Mouse (Mus musculus) stomach, embryonic 16.5 days (tissue): ENCODE measurements at regions not wholly inside any gene's neighbourhood (a gene's known extent, or its start where the extent isn't known, plus 50 kb on each side); places are given as distances from the start of the nearest gene placed in this dataset.

ENCODE experiments used
- ATAC-seq: fragments of 200-750 bp; cut with Nextera tagmentation; 2 replicates; pipeline ENCODE4 v1.8.0; 2017; ENCODE audit warnings: moderate number of reproducible peaks, moderate TSS enrichment; ENCODE audit not compliant: insufficient read depth, low FRiP score
- H3K27ac ChIP-seq: fragments of 300-500 bp; sonication (generic); 2 replicates; pipeline ENCODE4 v1.5.1; 2014; ENCODE audit warnings: low read length
- H3K27me3 ChIP-seq: fragments of 300-500 bp; sonication (generic); 2 replicates; pipeline ENCODE4 v1.6.1; 2014; ENCODE audit warnings: low read length, control low read depth, mixed read lengths; ENCODE audit not compliant: control insufficient read depth, insufficient read depth
- H3K36me3 ChIP-seq: fragments of 300-500 bp; sonication (generic); 2 replicates; pipeline ENCODE4 v1.6.1; 2014; ENCODE audit warnings: low read length; ENCODE audit not compliant: control insufficient read depth, insufficient read depth
- H3K4me1 ChIP-seq: fragments of 300-500 bp; sonication (generic); 2 replicates; pipeline ENCODE4 v1.6.1; 2014; ENCODE audit warnings: low read length, control low read depth, mixed read lengths; ENCODE audit not compliant: control insufficient read depth, insufficient read depth
- H3K4me2 ChIP-seq: fragments of 300-500 bp; sonication (generic); 2 replicates; pipeline ENCODE4 v1.6.1; 2014; ENCODE audit warnings: low read depth, low read length, mixed read lengths
- H3K4me3 ChIP-seq: fragments of 300-500 bp; sonication (generic); replicated peaks from 2 replicates; pipeline ENCODE4 v1.5.1; 2014; ENCODE audit warnings: mild to moderate bottlenecking, low read length
- H3K9ac ChIP-seq: fragments of 300-500 bp; sonication (generic); 2 replicates; pipeline ENCODE4 v1.6.1; 2014; ENCODE audit warnings: low read length
- H3K9me3 ChIP-seq: fragments of 300-500 bp; sonication (generic); replicated peaks from 2 replicates; pipeline ENCODE4 v1.6.1; 2016; ENCODE audit warnings: low read length, control low read depth; ENCODE audit not compliant: control insufficient read depth
- WGBS: fragments of 180-500 bp; shearing (Covaris S2); extraction: QIAGEN DNeasy Blood & Tissue Kit; methylation state at CpG from one replicate; pipeline ENCODE4 v1.1.7; 2014; 5-methylcytosine and 5-hydroxymethylcytosine counted together

DNA sequence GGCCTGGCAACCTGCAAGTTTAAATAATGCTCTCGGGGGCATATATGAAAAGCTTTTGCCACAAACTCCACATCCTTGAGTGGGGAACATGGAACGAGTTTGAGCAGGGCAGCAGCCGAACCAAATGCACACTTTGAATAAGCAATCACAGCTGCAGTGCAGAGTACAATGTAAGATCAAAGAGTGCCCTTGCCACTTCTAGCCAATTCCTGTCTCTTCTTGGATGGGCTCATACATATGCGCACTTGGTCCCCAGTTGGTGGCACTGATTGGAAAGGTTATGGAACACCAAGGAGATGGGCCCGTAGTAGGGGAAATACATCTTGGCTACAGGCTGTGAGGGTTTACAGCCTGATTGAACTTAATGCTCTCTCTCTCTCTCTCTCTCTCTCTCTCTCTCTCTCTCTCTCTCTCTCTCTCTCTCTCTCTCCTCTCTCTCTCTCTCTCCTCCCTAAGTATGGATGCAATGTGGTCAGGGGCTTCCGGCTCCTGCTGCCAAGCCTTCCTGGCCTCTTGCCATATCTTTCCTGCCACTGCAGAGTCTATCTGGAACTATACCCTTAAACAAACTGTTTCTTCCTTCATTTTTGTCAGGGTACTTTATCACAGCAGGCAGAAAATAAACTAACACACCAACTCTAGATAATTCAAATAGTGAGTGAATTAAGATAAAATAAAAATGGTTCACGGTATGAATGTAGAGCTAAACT is 88.6 kb upstream of the Mbnl3 start:
- no peak overlapping the region for H3K27ac ChIP-seq
- 61% methylated on average over 7 of the region's 7 CpGs for WGBS
- no peaks in the 10 kb centered on the region for H3K9me3 ChIP-seq
- no peak overlapping the region for H3K4me3 ChIP-seq
- no peaks in the 10 kb centered on the region for H3K4me1 ChIP-seq
- ATAC-seq, result peak; percentile 47; the same call in 1 of the 2 replicates
- H3K36me3 ChIP-seq, result no peaks in the 10 kb centered on the region
- H3K4me2 ChIP-seq, result no peak overlapping the region
- no peak overlapping the region for H3K9ac ChIP-seq
- no peaks in the 10 kb centered on the region for H3K27me3 ChIP-seq

DNA sequence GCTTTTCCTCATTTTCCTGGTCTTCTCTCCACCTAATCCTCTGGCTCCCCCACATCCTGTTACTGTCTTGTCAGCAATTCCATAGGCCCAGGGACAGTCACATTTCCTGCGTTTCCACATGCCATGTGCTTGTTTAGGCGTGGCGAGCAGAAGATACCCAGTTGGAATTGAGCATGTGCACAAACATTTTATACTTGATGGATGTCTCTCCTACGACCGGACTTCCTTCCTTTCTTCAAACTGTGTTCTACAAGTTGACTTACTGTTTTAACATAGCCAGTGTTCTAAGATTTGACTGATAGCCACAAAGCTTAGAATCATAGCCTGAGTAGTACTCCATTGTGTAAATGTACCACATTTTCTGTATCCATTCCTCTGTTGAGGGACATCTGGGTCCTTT is 86.0 kb upstream of the Mbnl3 start:
- Histone ChIP-seq H3K27me3 (no peaks in the 10 kb centered on the region), H3K4me1 (no peaks in the 10 kb centered on the region), H3K9ac (no peak overlapping the region), H3K9me3 (no peaks in the 10 kb centered on the region), H3K36me3 (no peaks in the 10 kb centered on the region), H3K4me2 (no peak overlapping the region), H3K4me3 (no peak overlapping the region), H3K27ac (no peak overlapping the region)
- no peak for ATAC-seq
- 76% methylated on average over 5 of the region's 5 CpGs for WGBS

GRCm38 (mm10) chrX:51278270-51278669 is 71.9 kb upstream of the Mbnl3 start:
- ATAC-seq, result no peak
- Histone ChIP-seq H3K4me2 (no peak overlapping the region), H3K27ac (no peak overlapping the region), H3K9me3 (no peaks in the 10 kb centered on the region), H3K27me3 (no peaks in the 10 kb centered on the region), H3K4me3 (no peak overlapping the region), H3K4me1 (no peaks in the 10 kb centered on the region), H3K9ac (no peak overlapping the region), H3K36me3 (no peaks in the 10 kb centered on the region)

GRCm38 (mm10) chrX:51264746-51265145 is 58.4 kb upstream of the Mbnl3 start:
- Histone ChIP-seq H3K36me3 (no peaks in the 10 kb centered on the region), H3K4me3 (no peak overlapping the region), H3K9me3 (no peaks in the 10 kb centered on the region), H3K27me3 (no peaks in the 10 kb centered on the region), H3K27ac (no peak overlapping the region), H3K4me2 (no peak overlapping the region), H3K9ac (no peak overlapping the region), H3K4me1 (no peaks in the 10 kb centered on the region)
- no peak for ATAC-seq
